Mouse (Mus musculus): ENCODE results near the gene Dnpep. TPM values are rescaled to one million over a fixed set of nuclear protein-coding genes. Genes with fewer than 3 reads are reported as not detected.

Dnpep gene
- 31.3 and 39.7 TPM in 2 replicates for total RNA-seq (2015)
- 36.4 and 41.7 TPM in 2 replicates for total RNA-seq (2017)

DNA sequence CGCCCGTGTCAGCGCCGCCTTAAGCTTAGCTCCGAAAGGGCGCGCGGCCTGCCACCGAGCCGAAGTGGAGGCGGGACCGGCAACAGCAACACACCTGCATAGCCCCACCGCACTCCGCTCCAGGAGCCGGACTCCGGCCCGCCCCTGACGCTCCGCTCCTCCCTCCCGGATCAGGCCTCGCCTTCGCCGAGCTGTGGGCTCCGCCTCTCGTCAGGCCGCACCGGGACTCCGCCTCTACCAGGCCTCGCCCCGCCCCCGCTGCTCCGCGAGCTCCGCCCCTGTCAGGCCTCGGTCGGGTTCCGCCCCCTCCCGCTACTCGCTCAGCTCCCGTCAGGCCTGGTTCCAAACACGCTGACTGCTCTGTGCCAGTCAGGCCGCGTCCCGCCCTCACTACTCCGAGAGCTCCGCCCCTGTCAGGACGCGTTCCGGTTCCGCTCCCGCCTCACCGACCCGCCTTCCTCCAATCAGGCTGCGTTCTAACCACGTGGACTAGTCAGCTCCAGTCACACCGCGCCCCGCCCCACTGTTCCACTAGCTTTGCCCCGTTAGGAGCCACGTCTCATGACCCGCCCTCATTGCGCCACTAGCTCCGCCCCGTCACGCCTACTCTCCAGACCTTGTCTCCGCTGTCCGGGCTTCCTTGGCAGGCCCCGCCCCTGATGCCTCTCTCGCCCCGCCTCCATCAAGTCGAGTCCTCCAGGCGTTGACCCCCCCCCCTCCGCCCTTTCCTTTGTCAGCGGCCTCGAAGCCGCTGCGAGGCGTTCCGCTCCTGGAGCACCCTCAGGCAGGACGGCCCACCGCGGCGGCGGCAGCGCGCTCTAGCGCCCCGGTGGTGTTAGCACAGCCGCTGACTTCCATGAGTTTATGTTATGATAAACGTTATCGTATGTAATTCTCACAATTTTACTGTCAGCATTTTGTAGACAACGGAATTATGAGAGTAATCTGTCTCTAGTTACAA, at the start of gene Dnpep:
Gene Dnpep, minus strand, starts transcription at position 750 of the 961 bp plus-strand sequence.
- peak; percentile 85 for ATAC-seq (replicated peaks; ENCODE audit: poor library complexity)

DNA sequence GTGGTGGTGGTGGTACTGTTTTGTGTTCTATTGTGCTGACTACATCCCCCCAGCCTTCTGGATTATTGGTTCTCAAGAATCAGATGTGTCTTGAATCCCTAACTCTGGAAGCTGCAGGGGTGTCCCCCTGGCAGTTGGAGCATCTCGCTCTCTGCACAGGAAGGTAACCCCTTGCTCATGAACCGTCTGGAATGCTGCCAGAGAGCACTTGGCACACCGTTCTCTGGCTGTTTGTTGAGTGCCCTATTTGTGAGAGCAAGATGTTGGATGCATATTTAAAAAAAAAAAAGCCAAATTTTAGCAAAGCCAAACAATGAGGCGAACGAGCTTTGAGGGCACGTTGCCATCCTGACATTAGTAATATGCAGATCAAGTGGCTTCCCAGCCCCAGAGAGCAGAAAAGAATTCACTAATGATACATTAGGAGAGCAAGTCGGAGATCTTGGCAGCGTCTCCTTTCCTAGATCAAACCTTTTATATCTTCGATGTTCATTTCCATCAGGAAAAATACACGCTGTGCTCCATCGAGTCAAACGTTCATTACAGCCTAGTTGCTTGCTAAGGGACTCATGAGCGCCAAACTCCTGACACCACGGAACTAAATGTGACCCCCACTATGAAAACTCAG, 47.8 kb upstream of the Dnpep start:
- no peak for ATAC-seq (replicated peaks; ENCODE audit: poor library complexity)

DNA sequence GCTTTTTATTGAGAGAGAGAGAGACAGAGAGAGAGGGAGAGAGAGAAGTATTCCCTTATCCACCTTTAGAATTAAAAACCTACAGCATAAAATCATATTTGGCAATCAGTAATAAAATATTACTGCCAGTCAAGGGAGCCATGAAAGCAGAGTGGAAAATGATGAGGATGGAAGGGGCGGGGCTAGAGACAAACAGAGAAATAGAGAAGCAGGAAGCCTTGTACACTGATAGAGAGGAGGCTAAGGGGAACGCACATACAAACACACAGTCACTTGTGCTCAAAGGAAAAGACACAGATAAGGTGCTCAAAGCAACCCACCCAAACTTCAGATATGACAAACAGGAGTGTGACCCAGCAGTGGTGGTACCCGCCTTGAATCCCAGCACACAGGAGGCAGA, 46.1 kb upstream of the Dnpep start:
- ATAC-seq (replicated peaks; ENCODE audit: poor library complexity), result no peak

DNA sequence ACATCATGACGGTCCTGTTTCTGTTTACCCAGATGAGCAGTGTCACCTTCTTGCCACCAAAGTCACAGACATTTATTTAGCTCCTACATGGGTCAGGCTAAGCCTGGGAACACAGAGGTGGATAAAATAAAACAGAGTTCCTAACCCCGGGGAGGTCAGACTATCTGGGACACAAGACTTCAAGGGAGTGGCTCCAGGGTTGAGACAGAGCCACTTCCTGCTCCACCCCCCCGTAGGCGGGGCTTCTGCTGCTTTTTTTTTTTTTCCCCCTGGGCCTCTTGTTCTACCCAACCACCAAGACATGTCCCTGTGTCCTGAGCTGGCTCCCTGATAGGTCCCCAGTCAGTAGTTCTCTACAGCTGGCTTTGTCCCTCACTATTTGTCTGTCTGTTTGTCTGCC, 44.0 kb upstream of the Dnpep start:
- peak; percentile 55 for ATAC-seq (replicated peaks; ENCODE audit: poor library complexity)

DNA sequence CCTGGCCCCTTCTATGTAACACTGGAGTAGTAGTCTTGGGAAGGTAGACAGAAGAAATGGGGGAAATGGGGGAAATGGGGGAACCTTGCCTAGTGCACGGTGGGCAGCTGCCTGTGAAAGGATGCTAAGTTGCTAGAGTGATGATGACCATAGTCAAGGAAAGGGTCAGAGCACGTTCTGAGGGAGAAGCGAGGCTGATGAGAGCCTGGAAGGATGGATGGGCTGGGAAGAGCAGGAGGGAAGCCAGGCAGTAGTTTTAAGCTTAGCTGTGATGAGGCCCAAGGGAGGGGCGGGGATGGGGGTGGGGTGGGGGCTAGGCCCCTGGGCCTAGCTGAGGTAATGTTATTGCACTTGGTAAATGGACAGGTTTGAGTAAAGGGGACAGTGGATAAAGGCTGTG, 43.3 kb upstream of the Dnpep start:
- no peak for ATAC-seq (replicated peaks; ENCODE audit: poor library complexity)

GRCm38 (mm10) chr1:75360112-75361031, 42.6 kb upstream of the Dnpep start, which contains the start of gene Des:
Gene Des, plus strand, starts transcription at chr1:75360329.
- no peak for ATAC-seq (replicated peaks; ENCODE audit: poor library complexity)

DNA sequence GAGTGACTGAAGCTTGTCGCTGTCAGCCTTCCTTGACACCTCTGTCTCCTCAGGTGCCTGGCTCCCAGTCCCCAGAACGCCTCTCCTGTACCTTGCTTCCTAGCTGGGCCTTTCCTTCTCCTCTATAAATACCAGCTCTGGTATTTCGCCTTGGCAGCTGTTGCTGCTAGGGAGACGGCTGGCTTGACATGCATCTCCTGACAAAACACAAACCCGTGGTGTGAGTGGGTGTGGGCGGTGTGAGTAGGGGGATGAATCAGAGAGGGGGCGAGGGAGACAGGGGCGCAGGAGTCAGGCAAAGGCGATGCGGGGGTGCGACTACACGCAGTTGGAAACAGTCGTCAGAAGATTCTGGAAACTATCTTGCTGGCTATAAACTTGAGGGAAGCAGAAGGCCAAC, 41.6 kb upstream of the Dnpep start:
- ATAC-seq (replicated peaks; ENCODE audit: poor library complexity), result no peak

DNA sequence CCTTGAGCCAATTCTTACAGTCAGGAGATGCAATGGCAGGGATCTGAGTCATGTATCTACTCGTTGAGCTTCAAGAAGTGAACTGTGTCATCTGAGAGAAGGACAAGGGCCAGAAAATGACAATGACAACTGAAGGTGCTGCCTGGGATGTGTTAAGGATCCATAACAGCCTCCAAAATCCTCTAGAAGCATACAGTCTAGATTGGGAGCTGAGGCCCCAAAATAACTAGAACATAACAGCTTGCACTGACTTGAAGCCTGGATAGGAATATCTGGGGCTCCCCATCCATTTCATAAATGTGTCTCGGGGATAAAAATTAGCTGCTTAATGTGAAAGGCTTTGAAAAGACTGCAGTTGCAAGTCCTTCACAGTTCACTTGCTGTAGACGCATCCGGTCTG, 40.2 kb upstream of the Dnpep start:
- ATAC-seq (replicated peaks; ENCODE audit: poor library complexity), result no peak

DNA sequence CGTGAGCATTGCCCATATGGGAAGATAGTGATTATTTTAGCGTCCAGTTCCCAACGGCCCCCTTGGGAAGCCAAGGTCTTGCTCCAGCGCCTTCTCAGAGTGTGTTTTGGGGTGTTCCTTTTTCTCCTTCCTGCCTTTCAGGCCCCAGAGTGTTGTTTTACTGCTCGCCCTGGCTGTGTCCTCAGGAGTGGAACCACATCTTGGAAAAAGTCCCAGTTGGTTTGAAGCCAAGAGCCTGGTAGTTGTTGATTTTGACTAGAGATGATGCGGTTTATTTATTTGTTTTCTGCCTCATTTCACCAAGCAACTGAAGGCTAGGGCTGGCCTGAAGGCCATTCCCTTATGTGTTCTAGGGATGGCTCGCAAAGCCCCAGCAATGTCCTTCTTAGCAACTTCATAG, 39.5 kb upstream of the Dnpep start:
- ATAC-seq (replicated peaks; ENCODE audit: poor library complexity), result no peak

GRCm38 (mm10) chr1:75349275-75349674, 31.5 kb upstream of the Dnpep start:
- no peak for ATAC-seq (replicated peaks; ENCODE audit: poor library complexity)

GRCm38 (mm10) chr1:75347279-75347678, 29.5 kb upstream of the Dnpep start:
- ATAC-seq (replicated peaks; ENCODE audit: poor library complexity), result no peak

DNA sequence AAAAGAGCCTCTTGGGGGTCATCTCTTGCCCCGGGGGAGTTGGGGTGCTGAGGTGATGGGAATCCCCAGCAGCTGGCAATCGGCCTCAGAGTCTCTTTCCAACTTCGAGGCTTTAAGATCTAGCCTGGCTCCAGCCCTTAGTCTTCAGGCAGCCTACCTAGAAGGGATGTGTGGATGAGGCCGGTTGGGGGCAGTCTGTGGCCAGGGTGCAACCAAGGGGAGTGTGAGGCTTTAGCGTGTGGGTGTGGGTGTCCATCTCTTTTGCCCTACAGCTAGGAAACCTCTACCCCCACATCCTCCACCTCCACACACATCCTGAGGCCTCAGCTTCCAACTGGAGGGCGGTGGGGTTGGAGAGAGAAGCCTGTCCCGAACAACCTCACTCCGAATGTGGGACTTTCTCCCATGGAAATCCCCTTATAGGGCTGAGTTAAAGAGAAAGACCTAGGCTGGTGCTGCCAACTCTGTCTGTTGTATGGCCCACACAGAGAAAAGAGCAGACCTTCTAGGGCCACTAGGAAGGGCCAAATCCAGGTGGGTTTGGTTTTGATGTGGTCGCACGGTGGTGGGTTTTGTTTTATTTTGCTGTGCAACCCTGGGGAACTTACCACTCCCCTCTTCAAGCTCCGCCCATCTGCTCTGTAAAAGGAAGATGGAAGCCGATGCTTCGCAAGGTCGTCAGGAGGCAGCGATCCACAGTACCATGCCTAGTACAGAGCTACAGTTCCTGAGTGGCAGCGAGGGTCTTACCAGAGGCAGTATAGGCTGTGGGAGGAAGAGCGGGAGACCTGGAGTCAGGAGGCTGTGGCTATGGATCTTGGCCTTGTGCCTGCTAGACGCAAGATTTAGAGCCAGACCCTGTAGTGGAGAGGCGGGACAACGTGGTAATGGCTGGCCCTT, 27.5 kb upstream of the Dnpep start:
- no peak for ATAC-seq (replicated peaks; ENCODE audit: poor library complexity)

DNA sequence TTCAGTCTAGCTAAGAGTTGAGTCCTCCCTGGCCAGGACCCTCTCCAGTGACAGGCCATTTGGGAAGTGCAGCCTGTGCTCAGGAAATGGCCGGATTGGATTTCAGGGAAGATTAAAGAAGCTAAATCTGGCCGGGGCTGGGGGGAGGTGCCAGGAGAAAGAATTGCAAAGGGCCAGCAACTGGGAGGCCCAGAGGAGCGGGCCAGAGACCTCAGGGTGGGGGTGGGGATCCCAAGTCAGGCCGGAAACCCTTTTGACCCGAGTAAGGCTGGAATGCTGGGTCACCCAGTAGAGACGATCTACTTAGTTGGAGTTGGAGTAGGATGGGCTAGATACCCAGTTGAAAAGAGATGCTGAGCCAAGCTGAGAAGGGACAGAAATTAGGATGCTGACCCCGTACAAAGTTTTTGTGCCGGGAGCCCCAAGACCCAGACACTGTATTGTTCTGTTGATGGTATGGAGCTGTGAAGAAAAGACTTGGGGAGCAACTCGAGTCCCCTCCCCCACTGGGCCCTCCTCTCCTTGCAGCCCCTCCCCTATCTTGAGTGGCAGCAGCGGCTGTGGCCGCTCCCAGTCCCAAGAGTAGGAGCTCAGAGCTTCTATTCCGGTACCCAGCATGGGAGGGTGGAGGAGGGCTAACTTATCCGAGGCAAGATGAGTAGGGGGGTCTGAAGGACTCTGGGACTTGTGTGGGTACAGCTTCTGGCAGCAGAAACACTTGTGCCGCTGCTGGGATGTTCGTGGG, 26.7 kb upstream of the Dnpep start:
- no peak for ATAC-seq (replicated peaks; ENCODE audit: poor library complexity)

DNA sequence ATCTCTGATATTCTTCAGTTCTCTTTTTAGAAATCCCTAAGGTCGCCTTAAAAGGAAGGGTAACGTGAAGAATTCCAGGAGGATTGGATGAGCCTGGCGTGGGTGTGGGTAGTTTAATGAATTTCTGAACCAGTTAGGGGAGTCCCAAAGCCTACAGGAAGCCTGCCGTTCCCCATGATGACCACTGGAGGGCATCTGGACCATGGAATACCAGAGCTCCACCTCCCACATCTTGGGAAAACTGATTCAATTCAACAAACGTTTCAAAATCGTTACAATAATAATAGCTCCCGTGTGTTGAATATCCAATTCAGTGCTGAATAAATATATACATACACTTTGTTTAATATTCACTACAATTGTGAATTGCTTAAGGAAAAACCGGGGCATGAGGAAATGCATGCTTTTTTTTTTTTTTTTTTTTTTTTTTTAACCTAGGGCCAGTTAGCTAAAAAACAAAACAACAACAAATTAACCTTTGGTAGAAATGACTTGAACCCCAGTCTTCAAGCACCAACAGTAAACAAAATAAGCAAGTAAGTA, 25.2 kb upstream of the Dnpep start:
- ATAC-seq (replicated peaks; ENCODE audit: poor library complexity), result peak; percentile 86

DNA sequence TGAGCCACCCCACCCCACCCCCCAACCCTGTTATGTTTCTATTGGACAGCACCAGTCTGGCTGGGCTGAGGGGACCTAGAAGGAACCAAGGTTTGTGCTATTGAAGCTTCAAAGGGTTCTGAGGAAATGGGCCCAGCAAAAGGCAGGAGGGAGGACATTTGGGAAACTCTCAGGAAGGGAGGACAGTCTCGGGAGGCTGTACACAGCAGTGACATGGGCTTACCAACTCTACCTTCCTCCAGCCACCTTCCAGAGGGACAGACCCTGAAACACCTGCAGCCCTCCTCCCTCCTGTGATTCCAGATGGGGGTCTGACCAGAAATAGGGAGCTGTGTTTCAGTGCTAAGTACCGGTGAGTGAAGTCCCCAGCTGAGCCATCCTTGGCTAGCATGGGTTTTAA, 22.7 kb upstream of the Dnpep start:
- no peak for ATAC-seq (replicated peaks; ENCODE audit: poor library complexity)

DNA sequence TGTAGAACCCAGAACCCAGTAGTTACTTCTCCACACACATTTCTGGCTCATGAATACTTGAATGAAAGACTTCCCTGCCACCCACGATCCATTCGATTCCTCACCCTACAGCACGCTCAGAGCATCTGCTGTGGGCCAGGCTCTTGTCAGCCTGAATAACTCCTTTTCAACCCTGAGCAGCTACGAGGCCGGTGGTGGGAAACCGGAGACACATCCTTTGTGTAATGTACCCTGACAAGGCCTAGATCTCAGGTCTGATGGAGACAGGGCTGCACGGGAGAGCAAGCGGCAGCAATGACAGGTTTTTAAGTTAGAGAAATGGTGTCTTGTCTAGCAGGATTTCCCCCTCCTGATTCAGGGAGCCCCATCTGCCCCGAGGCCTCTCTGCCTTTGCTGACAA, 21.5 kb upstream of the Dnpep start:
- no peak for ATAC-seq (replicated peaks; ENCODE audit: poor library complexity)

- ATAC-seq (replicated peaks; ENCODE audit: poor library complexity), result no peak
Observed at GRCm38 (mm10) chr1:75338091-75338694, 20.4 kb upstream of the Dnpep start.

GRCm38 (mm10) chr1:75337097-75337496, 19.3 kb upstream of the Dnpep start:
- no peak for ATAC-seq (replicated peaks; ENCODE audit: poor library complexity)

DNA sequence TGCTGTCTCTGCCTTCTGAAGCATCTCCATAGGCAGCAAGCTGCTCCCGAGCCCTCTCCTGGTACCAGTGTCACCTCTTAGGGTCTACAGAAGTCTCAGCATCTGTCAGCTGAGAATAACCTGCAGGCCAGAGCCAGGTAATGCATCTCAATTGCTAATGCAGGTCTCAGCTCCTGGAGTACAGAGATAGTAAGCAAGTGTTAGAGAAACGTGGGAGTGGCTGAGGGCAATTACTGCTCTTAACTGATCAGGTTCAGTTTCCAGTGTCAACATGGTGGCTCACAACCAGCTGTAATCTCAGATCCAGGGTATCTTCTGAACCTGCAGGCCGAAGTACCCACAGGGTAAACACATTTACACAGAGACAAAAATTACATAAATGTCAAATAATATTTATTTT, 18.7 kb upstream of the Dnpep start:
- ATAC-seq (replicated peaks; ENCODE audit: poor library complexity), result peak; percentile 80
